Mouse (Mus musculus) stomach, postnatal 0 days (tissue): ENCODE results near the gene Mboat7.

ENCODE experiments used
- CTCF ChIP-seq: IDR thresholded peaks from 2 replicates; pipeline ENCODE4 v1.5.1; 2016; ENCODE audit warnings: antibody characterized with exemption, low read depth, mild to moderate bottlenecking, moderate library complexity
- EP300 ChIP-seq: optimal IDR thresholded peaks from 2 replicates; pipeline ENCODE3; 2016; ENCODE audit warnings: antibody characterized with exemption

GRCm38 (mm10) chr7:3646641-3647040 lies 46.7 kb downstream of the Mboat7 start:
- no peak for TF ChIP-seq CTCF
- no peak for TF ChIP-seq EP300
